Mouse (Mus musculus): ENCODE data around the gene Cct7. TPM values are rescaled to one million over a fixed set of nuclear protein-coding genes. Genes with fewer than 3 reads are reported as not detected.

Cct7 gene
- polyA plus RNA-seq, 1 experiment from 2014 or later, result 157 TPM

- TF ChIP-seq EP300 (IDR thresholded peaks at IDR 0.05; ENCODE audit: low read depth), result no peak
- no peak for TF ChIP-seq CTCF (IDR thresholded peaks at IDR 0.05; ENCODE audit: low read depth)
- Histone ChIP-seq H3K4me3 (ENCODE audit: low read depth, low read length) (no peak overlapping the region), H3K27ac (ENCODE audit: low read depth) (no peak overlapping the region), H3K9me3 (ENCODE audit: low read length) (no peaks in the 10 kb centered on the region), H3K4me1 (ENCODE audit: insufficient read depth) (no peaks in the 10 kb centered on the region), H3K9ac (replicated peaks) (no peak overlapping the region), H3K36me3 (replicated peaks; ENCODE audit: insufficient read depth, low read length) (no peaks in the 10 kb centered on the region), H3K27me3 (ENCODE audit: insufficient read depth, low read length) (peaks cover 20% of the 10 kb centered on the region), H3K4me2 (ENCODE audit: low read depth, low read length) (no peak overlapping the region)
- DNase-seq, result no peak
- 70% methylated on average over 13 of the region's 16 CpGs for WGBS (ENCODE audit: insufficient replicate concordance)
- ATAC-seq, result no peak
Measured at GRCm38 (mm10) chr6:85480685-85481084, 29.4 kb downstream of the Cct7 start.

DNA sequence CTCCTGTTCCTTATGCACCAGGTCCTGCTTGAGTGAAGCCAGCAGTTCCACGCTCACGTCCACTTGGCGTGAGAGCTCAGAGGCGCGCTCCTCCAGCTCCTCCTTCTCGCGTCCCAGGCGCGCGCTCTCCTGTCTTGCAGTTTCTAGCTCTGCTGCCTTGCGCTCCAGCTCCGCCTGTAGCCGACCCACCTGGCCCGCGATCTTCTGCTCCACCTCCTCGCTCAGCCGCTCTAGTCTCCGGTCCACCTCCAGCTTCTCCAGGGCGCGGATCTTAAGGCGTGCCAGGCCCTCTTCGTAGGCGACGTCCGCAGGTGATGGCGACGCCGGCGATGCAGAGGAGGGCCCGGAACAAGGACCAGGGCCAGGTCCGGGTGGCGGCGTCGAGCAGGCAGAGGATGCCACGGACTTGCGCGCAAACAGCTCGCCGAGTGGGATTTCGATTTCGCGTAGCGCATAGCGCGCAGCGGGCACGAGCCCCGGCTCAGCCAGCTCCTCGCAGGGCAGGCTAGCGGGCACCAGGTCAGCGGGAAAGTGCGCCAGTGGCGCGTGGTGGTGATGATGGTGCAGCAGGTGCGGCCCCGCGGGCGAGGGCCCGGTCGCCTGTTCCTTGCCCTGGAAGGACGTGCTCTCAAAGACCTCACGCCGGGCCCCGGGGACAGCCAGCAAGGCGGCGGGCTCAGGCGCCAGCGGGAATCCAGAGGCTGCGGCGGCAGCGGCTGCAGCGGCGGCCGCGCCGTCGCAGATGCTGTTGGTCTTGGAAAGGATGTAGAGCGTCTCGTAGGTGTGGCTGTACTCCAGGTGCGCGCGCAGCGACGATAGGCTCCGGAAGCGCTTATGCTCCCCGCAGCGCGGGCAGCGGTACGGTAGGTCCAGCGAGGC is 32.8 kb downstream of the Cct7 start:
- H3K4me3 ChIP-seq (ENCODE audit: low read depth, low read length), result no peak overlapping the region
- H3K27me3 ChIP-seq (ENCODE audit: insufficient read depth, low read length), result peaks cover 20% of the 10 kb centered on the region
- H3K36me3 ChIP-seq (replicated peaks; ENCODE audit: insufficient read depth, low read length), result no peaks in the 10 kb centered on the region
- H3K4me1 ChIP-seq (ENCODE audit: insufficient read depth), result no peaks in the 10 kb centered on the region
- TF ChIP-seq EP300 (IDR thresholded peaks at IDR 0.05; ENCODE audit: low read depth), result no peak
- no peak for TF ChIP-seq CTCF (IDR thresholded peaks at IDR 0.05; ENCODE audit: low read depth)
- no peak overlapping the region for H3K4me2 ChIP-seq (ENCODE audit: low read depth, low read length)
- H3K27ac ChIP-seq (ENCODE audit: low read depth), result no peak overlapping the region
- peak; percentile 14 for DNase-seq
- 6% methylated on average over 78 of the region's 92 CpGs for WGBS (ENCODE audit: insufficient replicate concordance)
- ATAC-seq, result no peak
- H3K9me3 ChIP-seq (ENCODE audit: low read length), result no peaks in the 10 kb centered on the region
- H3K9ac ChIP-seq (replicated peaks), result no peak overlapping the region

GRCm38 (mm10) chr6:85485738-85486137 is 34.4 kb downstream of the Cct7 start:
- Histone ChIP-seq H3K27me3 (ENCODE audit: insufficient read depth, low read length) (peaks cover 20% of the 10 kb centered on the region), H3K36me3 (replicated peaks; ENCODE audit: insufficient read depth, low read length) (no peaks in the 10 kb centered on the region), H3K4me3 (ENCODE audit: low read depth, low read length) (no peak overlapping the region), H3K4me1 (ENCODE audit: insufficient read depth) (no peaks in the 10 kb centered on the region), H3K9me3 (ENCODE audit: low read length) (no peaks in the 10 kb centered on the region), H3K9ac (replicated peaks) (no peak overlapping the region), H3K27ac (ENCODE audit: low read depth) (no peak overlapping the region), H3K4me2 (ENCODE audit: low read depth, low read length) (no peak overlapping the region)
- TF ChIP-seq CTCF (IDR thresholded peaks at IDR 0.05; ENCODE audit: low read depth), result no peak
- TF ChIP-seq EP300 (IDR thresholded peaks at IDR 0.05; ENCODE audit: low read depth), result no peak
- WGBS (ENCODE audit: insufficient replicate concordance), result 67% methylated on average over 2 of the region's 2 CpGs
- DNase-seq, result no peak
- no peak for ATAC-seq

DNA sequence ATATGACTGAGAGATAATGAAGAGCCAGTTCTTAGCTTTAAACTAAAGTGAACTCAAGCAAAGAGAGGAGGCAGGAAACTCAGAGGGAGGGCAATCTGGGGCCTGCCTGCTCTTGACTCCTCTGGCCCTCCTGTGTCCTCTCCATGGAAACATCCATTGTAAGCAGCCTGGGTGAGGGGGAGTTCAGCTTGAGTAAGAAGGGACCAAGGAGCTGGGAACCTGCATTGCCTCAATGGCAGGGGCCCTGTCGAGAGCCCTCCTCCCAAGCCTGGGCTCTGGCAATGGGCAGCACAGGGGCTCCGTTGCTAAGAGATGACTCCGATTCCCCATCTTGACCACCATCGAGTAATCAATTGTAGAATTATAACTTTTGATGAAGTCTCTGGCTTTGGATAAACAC is 37.2 kb downstream of the Cct7 start:
- H3K9me3 ChIP-seq (ENCODE audit: low read length), result no peaks in the 10 kb centered on the region
- H3K4me3 ChIP-seq (ENCODE audit: low read depth, low read length), result no peak overlapping the region
- DNase-seq (no peak), ATAC-seq (no peak)
- TF ChIP-seq CTCF (IDR thresholded peaks at IDR 0.05; ENCODE audit: low read depth), result no peak
- no peak for TF ChIP-seq EP300 (IDR thresholded peaks at IDR 0.05; ENCODE audit: low read depth)
- whole genome bisulfite sequencing (ENCODE audit: insufficient replicate concordance), result 74% methylated on average over 4 of the region's 4 CpGs
- no peak overlapping the region for H3K4me2 ChIP-seq (ENCODE audit: low read depth, low read length)
- H3K36me3 ChIP-seq (replicated peaks; ENCODE audit: insufficient read depth, low read length), result no peaks in the 10 kb centered on the region
- no peak overlapping the region for H3K9ac ChIP-seq (replicated peaks)
- H3K4me1 ChIP-seq (ENCODE audit: insufficient read depth), result no peaks in the 10 kb centered on the region
- peaks cover 17% of the 10 kb centered on the region for H3K27me3 ChIP-seq (ENCODE audit: insufficient read depth, low read length)
- no peak overlapping the region for H3K27ac ChIP-seq (ENCODE audit: low read depth)

DNA sequence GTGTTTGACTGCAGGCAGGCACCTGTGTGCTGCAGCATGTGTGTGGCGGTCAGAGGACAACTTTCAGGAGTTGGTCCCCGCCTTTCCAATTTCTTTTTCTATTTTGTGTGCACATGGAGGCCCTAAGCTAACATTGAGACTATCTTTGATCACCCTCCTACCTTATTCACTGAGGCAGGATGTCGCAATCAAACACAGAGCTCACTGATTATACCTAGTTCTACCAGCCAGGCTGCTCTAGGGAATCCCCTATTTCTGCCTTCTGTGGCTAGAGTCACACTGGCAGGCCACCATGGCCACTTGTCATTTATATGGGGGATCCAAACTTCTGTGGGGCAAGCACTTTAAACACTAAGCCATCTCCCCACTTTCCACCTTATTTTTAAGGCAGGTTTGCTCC is 38.4 kb downstream of the Cct7 start:
- Histone ChIP-seq H3K4me3 (ENCODE audit: low read depth, low read length) (no peak overlapping the region), H3K27me3 (ENCODE audit: insufficient read depth, low read length) (peaks cover 5% of the 10 kb centered on the region), H3K4me1 (ENCODE audit: insufficient read depth) (no peaks in the 10 kb centered on the region), H3K9ac (replicated peaks) (no peak overlapping the region), H3K36me3 (replicated peaks; ENCODE audit: insufficient read depth, low read length) (no peaks in the 10 kb centered on the region), H3K9me3 (ENCODE audit: low read length) (no peaks in the 10 kb centered on the region), H3K4me2 (ENCODE audit: low read depth, low read length) (no peak overlapping the region), H3K27ac (ENCODE audit: low read depth) (no peak overlapping the region)
- ATAC-seq, result no peak
- TF ChIP-seq EP300 (IDR thresholded peaks at IDR 0.05; ENCODE audit: low read depth) (no peak), CTCF (IDR thresholded peaks at IDR 0.05; ENCODE audit: low read depth) (no peak)
- 52% methylated on average over 3 of the region's 3 CpGs for WGBS (ENCODE audit: insufficient replicate concordance)
- no peak for DNase-seq

DNA sequence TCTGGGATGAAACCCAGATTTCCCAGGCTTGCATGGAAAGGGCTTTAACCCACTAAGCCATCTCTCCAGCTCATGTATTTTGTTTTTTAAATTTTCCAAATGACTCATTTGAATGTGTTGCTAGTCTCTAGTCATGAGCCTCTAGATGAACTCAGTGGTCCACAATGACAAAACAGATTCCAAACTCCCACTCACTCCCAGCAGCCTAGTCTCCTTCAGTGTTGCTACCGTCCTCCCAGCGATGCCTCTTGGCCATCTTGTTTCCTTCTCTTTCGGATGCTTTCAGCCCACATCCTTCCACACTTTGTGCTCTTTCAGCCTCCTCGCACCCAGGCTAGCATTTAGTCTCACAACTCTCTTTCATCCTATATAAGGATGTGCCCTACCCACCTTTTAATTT is 38.9 kb downstream of the Cct7 start:
- no peak overlapping the region for H3K4me3 ChIP-seq (ENCODE audit: low read depth, low read length)
- DNase-seq (no peak), ATAC-seq (no peak)
- H3K36me3 ChIP-seq (replicated peaks; ENCODE audit: insufficient read depth, low read length), result no peaks in the 10 kb centered on the region
- no peak overlapping the region for H3K4me2 ChIP-seq (ENCODE audit: low read depth, low read length)
- no peak overlapping the region for H3K9ac ChIP-seq (replicated peaks)
- 76% methylated on average over 4 of the region's 4 CpGs for WGBS (ENCODE audit: insufficient replicate concordance)
- H3K27ac ChIP-seq (ENCODE audit: low read depth), result no peak overlapping the region
- no peaks in the 10 kb centered on the region for H3K9me3 ChIP-seq (ENCODE audit: low read length)
- TF ChIP-seq CTCF (IDR thresholded peaks at IDR 0.05; ENCODE audit: low read depth), result no peak
- no peak for TF ChIP-seq EP300 (IDR thresholded peaks at IDR 0.05; ENCODE audit: low read depth)
- 0 out of 2 replicates have a peak, but pooled peaks cover under 1% of the 10 kb centered on the region for H3K27me3 ChIP-seq (ENCODE audit: insufficient read depth, low read length)
- H3K4me1 ChIP-seq (ENCODE audit: insufficient read depth), result no peaks in the 10 kb centered on the region

Data from liver, postnatal 0 days (tissue).